Mouse (Mus musculus) spleen, adult 2 months (tissue): ENCODE data around the gene Col4a3bp. TPM values are rescaled to one million over a fixed set of nuclear protein-coding genes. Genes with fewer than 3 reads are reported as not detected.

ENCODE experiments used
- DNase-seq, 2 experiments: peaks; one replicate each; pipeline versions ENCODE4 v3.0.0 to v3.0.0-alpha.2; 2012 to 2021; ENCODE audit warnings: low spot score in 2 of 2, low read depth in 1 of 2
- H3K27ac ChIP-seq: fragments of 200-500 bp; 2 replicates; pipeline ENCODE4 v1.5.1; 2012; ENCODE audit warnings: low read length, inconsistent platforms; ENCODE audit not compliant: insufficient read depth
- H3K27me3 ChIP-seq: fragments of 200-500 bp; 2 replicates; pipeline ENCODE4 v1.6.1; 2012; ENCODE audit warnings: mild to moderate bottlenecking, moderate library complexity, low read length, inconsistent platforms; ENCODE audit not compliant: control insufficient read depth, insufficient read depth
- H3K36me3 ChIP-seq: fragments of 200-500 bp; 2 replicates; pipeline ENCODE4 v1.6.1; 2012; ENCODE audit warnings: mild to moderate bottlenecking, low read length, inconsistent platforms; ENCODE audit not compliant: control insufficient read depth, insufficient read depth
- H3K4me1 ChIP-seq: fragments of 200-500 bp; 2 replicates; pipeline ENCODE4 v1.6.1; 2011; ENCODE audit warnings: inconsistent platforms; ENCODE audit not compliant: control insufficient read depth, insufficient read depth, insufficient read length
- H3K4me3 ChIP-seq: fragments of 200-500 bp; 2 replicates; pipeline ENCODE4 v1.5.1; 2011; ENCODE audit warnings: mild to moderate bottlenecking, inconsistent platforms; ENCODE audit not compliant: insufficient read depth, insufficient read length; ENCODE audit errors: extremely low read depth
- CTCF ChIP-seq: fragments of 200-500 bp; IDR thresholded peaks from 2 replicates; pipeline ENCODE4 v1.5.1; 2011; ENCODE audit warnings: mild to moderate bottlenecking, inconsistent platforms; ENCODE audit not compliant: insufficient read depth, insufficient read length, insufficient replicate concordance; ENCODE audit errors: extremely low read depth
- POLR2A ChIP-seq: fragments of 200-500 bp; IDR thresholded peaks from 2 replicates; pipeline ENCODE4 v1.6.1; 2011; ENCODE audit warnings: low read depth, low read length, inconsistent platforms
- WGBS: fragments of 180-500 bp; shearing (Covaris S2); methylation state at CpG from one replicate; pipeline ENCODE4 v1.1.7; 2018; 5-methylcytosine and 5-hydroxymethylcytosine counted together
- polyA plus RNA-seq: library from polyadenylated mRNA; depleted of rRNA; stranded (reverse); fragments of >200 nt; gene quantifications from 2 replicates; pipeline ENCODE4 v1.2.3, GENCODE M21; 2012; rRNA removed

Gene Col4a3bp
- 9.5 and 12.4 TPM in 2 replicates for polyA plus RNA-seq

DNA sequence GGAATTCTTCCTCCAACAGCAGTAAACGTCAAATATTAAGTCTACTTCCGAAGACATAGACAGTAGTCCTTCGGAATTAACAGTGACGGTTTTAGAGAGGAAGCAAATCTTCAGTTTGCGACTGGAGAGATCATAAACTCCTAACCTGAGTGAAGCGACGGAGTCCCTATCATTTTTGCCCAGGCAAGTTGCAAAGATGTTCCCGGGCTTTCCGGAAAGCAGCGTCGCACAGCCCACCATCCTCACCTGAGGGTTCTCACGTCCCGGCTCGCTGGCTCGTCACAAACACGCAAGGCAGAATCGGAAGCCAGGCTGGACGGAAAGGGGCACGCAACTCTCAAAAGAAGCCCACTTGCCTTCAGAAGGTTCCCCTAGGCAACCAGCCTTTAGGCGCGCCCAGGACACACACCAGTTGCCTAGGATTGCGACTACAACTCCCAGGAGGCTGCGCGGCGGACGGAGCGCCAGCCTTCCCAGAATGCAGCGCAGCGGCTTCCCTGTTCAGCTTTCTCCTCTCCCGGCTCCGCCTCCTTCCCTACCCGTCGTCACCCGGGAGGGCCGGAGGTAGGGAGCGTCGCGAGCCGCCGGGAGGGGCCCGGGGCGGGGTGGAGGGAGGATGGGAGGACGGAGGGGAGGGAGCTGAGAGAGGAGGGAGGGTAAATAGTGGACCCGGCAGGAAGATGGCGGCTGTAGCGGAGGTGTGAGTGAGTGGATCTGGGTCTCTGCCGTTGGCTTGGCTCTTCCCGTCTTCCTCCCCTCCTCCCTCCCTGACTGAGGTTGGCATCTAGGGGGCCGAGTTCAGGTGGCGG is at the start of gene Col4a3bp, which contains the start of gene Polk:
TSS of gene Col4a3bp (plus strand) at position 538 of the 809 bp plus-strand sequence.
TSS of gene Polk (minus strand) at position 499 of the 809 bp plus-strand sequence.
- peak; percentile 91 to 96 for DNase-seq

DNA sequence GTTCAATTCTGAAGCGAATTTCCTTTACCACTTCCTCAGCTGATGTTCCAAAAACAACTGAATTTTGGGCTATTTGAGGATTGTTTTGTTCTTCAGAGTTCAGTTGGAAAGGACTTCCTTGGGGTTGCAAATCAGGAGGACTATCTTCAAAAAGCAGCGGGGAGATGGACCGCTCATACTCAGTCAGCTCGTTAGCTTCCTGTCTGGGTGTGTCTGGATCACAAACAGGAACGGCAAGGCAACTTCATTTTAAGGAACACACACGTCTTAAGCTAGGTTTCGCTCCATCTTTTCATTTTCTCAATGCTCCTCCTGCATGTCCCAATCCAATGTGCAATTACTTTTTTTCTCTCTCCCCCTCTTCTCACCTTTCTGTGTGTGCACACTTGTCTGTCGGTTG is 45.8 kb upstream of the Col4a3bp start:
- DNase-seq, result no peak
- H3K4me3 ChIP-seq, result no peak overlapping the region
- no peaks in the 10 kb centered on the region for H3K4me1 ChIP-seq
- no peak for TF ChIP-seq POLR2A
- no peak for TF ChIP-seq CTCF
- no peaks in the 10 kb centered on the region for H3K27me3 ChIP-seq
- no peak overlapping the region for H3K27ac ChIP-seq
- H3K36me3 ChIP-seq, result peaks cover 7% of the 10 kb centered on the region; the same call in 1 of the 2 replicates
- 24% methylated on average over 8 of the region's 8 CpGs for WGBS

More for the DNA sequence above, at the start of gene Col4a3bp, which contains the start of gene Polk:
- H3K27ac ChIP-seq, result peak within 1 kb of the TSS; percentile 97
- H3K27me3 ChIP-seq, result no peaks in the 10 kb centered on the region
- WGBS, result under 1% methylated on average over 49 of the region's 50 CpGs
- peaks cover 5% of the 10 kb centered on the region; the same call in 1 of the 2 replicates for H3K4me1 ChIP-seq
- TF ChIP-seq CTCF, result no peak
- TF ChIP-seq POLR2A, result peak; percentile 93
- peak within 1 kb of the TSS; percentile 98 for H3K4me3 ChIP-seq
- H3K36me3 ChIP-seq, result no peaks in the 10 kb centered on the region

- no peaks in the 10 kb centered on the region for H3K27me3 ChIP-seq
- H3K27ac ChIP-seq, result no peak overlapping the region
- no peak for DNase-seq
- WGBS, result 92% methylated on average over 2 of the region's 2 CpGs
- no peaks in the 10 kb centered on the region for H3K4me1 ChIP-seq
- no peak for TF ChIP-seq CTCF
- no peak for TF ChIP-seq POLR2A
- H3K4me3 ChIP-seq, result no peak overlapping the region
- H3K36me3 ChIP-seq, result peaks cover 9% of the 10 kb centered on the region
Measured at GRCm38 (mm10) chr13:96499891-96500290, 42.5 kb upstream of the Col4a3bp start.

GRCm38 (mm10) chr13:96505661-96506060 is 36.8 kb upstream of the Col4a3bp start:
- TF ChIP-seq POLR2A (no peak), CTCF (no peak)

GRCm38 (mm10) chr13:96506313-96506712 is 36.1 kb upstream of the Col4a3bp start:
- WGBS, result 30% methylated on average over 6 of the region's 6 CpGs
- Histone ChIP-seq H3K4me3 (no peak overlapping the region), H3K36me3 (peaks cover 1% of the 10 kb centered on the region; the same call in 1 of the 2 replicates), H3K4me1 (peaks cover 4% of the 10 kb centered on the region; the same call in 1 of the 2 replicates), H3K27ac (no peak overlapping the region), H3K27me3 (no peaks in the 10 kb centered on the region)
- no peak for TF ChIP-seq POLR2A
- DNase-seq, result no peak

More at GRCm38 (mm10) chr13:96505661-96506060, 36.8 kb upstream of the Col4a3bp start:
- H3K27ac ChIP-seq, result no peak overlapping the region
- no peak overlapping the region for H3K4me3 ChIP-seq
- DNase-seq, result no peak
- H3K36me3 ChIP-seq, result peaks cover 4% of the 10 kb centered on the region
- H3K27me3 ChIP-seq, result no peaks in the 10 kb centered on the region
- WGBS, result 88% methylated on average over 4 of the region's 4 CpGs
- peaks cover 4% of the 10 kb centered on the region; the same call in 1 of the 2 replicates for H3K4me1 ChIP-seq

DNA sequence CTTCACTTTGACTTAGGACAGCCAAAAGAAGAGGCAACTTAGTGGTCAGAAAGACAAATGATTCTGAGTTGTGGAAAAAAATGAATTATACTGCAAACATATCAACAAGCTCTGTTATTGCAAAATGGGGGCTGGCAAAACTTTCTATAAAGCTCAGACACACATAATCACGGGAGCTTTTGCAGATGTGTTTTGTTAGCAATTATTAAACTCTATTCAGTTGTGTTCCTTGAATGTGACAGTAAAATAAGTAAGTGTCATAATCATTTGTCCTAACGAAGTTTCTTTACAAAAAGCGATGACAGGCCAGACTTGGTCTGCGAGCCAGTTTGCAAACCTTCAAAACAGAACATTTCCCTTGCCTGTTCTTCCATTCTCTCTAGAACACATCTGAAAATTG is 34.9 kb upstream of the Col4a3bp start:
- DNase-seq, result no peak
- no peaks in the 10 kb centered on the region for H3K27me3 ChIP-seq
- WGBS, result 94% methylated on average over 4 of the region's 4 CpGs
- peaks cover 1% of the 10 kb centered on the region; the same call in 1 of the 2 replicates for H3K36me3 ChIP-seq
- no peak overlapping the region for H3K27ac ChIP-seq
- no peak overlapping the region for H3K4me3 ChIP-seq
- no peak for TF ChIP-seq POLR2A
- no peak for TF ChIP-seq CTCF
- H3K4me1 ChIP-seq, result peaks cover 8% of the 10 kb centered on the region; the same call in 1 of the 2 replicates
